Mouse (Mus musculus): ENCODE results near the gene Dstn.

Gene Dstn

GRCm38 (mm10) chr2:143915600-143916135, 548 bp downstream of the Dstn start:
- no peak for DNase-seq (ENCODE audit: extremely low spot score, low read depth, low spot score)

GRCm38 (mm10) chr2:143916229-143916628, 1.1 kb downstream of the Dstn start:
- no peak for DNase-seq (ENCODE audit: extremely low spot score, low read depth, low spot score)

- no peak for DNase-seq (ENCODE audit: extremely low spot score, low read depth, low spot score)
These were observed 2.5 kb downstream of the Dstn start for GRCm38 (mm10) chr2:143917622-143918021.

- no peak for DNase-seq (ENCODE audit: extremely low spot score, low read depth, low spot score)
These were observed 3.8 kb downstream of the Dstn start for GRCm38 (mm10) chr2:143918831-143919502.

GRCm38 (mm10) chr2:143924085-143924484, 9.0 kb downstream of the Dstn start:
- DNase-seq (ENCODE audit: extremely low spot score, low read depth, low spot score): no peak

GRCm38 (mm10) chr2:143925826-143926225, 10.7 kb downstream of the Dstn start:
- no peak for DNase-seq (ENCODE audit: extremely low spot score, low read depth, low spot score)

- DNase-seq (ENCODE audit: extremely low spot score, low read depth, low spot score): no peak
These were observed 14.6 kb downstream of the Dstn start for GRCm38 (mm10) chr2:143929607-143930311.

GRCm38 (mm10) chr2:143932340-143932873, 17.3 kb downstream of the Dstn start:
- DNase-seq (ENCODE audit: extremely low spot score, low read depth, low spot score): no peak

GRCm38 (mm10) chr2:143933516-143933915, 18.4 kb downstream of the Dstn start:
- no peak for DNase-seq (ENCODE audit: extremely low spot score, low read depth, low spot score)

GRCm38 (mm10) chr2:143934439-143934838, 19.3 kb downstream of the Dstn start:
- no peak for DNase-seq (ENCODE audit: extremely low spot score, low read depth, low spot score)

GRCm38 (mm10) chr2:143937861-143938260, 22.7 kb downstream of the Dstn start:
- no peak for DNase-seq (ENCODE audit: extremely low spot score, low read depth, low spot score)

GRCm38 (mm10) chr2:143940406-143940805, 25.3 kb downstream of the Dstn start:
- DNase-seq (ENCODE audit: extremely low spot score, low read depth, low spot score): no peak

- no peak for DNase-seq (ENCODE audit: extremely low spot score, low read depth, low spot score)
These were observed 29.7 kb downstream of the Dstn start for GRCm38 (mm10) chr2:143944796-143945195.

- no peak for DNase-seq (ENCODE audit: extremely low spot score, low read depth, low spot score)
These were observed 30.5 kb downstream of the Dstn start for GRCm38 (mm10) chr2:143945466-143946075.

GRCm38 (mm10) chr2:143946399-143946798, 31.3 kb downstream of the Dstn start:
- DNase-seq (ENCODE audit: extremely low spot score, low read depth, low spot score): no peak

GRCm38 (mm10) chr2:143947981-143948380, 32.9 kb downstream of the Dstn start:
- DNase-seq (ENCODE audit: extremely low spot score, low read depth, low spot score): no peak

GRCm38 (mm10) chr2:143948416-143948815, 33.3 kb downstream of the Dstn start:
- DNase-seq (ENCODE audit: extremely low spot score, low read depth, low spot score): no peak

GRCm38 (mm10) chr2:143949217-143949616, 34.1 kb downstream of the Dstn start:
- DNase-seq (ENCODE audit: extremely low spot score, low read depth, low spot score): no peak

GRCm38 (mm10) chr2:143950290-143951027, 35.3 kb downstream of the Dstn start:
- no peak for DNase-seq (ENCODE audit: extremely low spot score, low read depth, low spot score)

GRCm38 (mm10) chr2:143951028-143951420, 35.9 kb downstream of the Dstn start:
- DNase-seq (ENCODE audit: extremely low spot score, low read depth, low spot score): no peak
